Mouse (Mus musculus) adrenal gland (tissue): Measurements from ENCODE around the gene Cd24a.

Experiments used
- intact Hi-C: fragments of 180-260 bp; cut with DNase I; formaldehyde crosslinking; loops from one replicate; pipeline ENCODE4 v1.15.1; 2025
- long read RNA-seq, 2 experiments: library from polyadenylated mRNA; unstranded; transcript quantifications; one replicate each; pipeline ENCODE4 v2.0.0; 2020; ENCODE audit warnings: borderline replicate concordance in 1 of 2; ENCODE audit not compliant: insufficient replicate concordance in 1 of 2

Gene Cd24a
- long read RNA-seq, experiment 1, transcript Cd24a-201 (2 exons, 1,816 nt) = major isoform, 6 of 8 reads
- long read RNA-seq, experiment 1, partial matches to known transcripts = 2 of 8 reads
- long read RNA-seq, experiment 1, other reads (novel, unspliced or antisense) = 0 of 8 reads
- long read RNA-seq, experiment 2, partial matches to known transcripts = 0 of 4 reads
- long read RNA-seq, experiment 2, other reads (novel, unspliced or antisense) = 2 of 4 reads

GRCm38 (mm10) chr10:43577997-43578331 is at the start of gene Cd24a:
Gene Cd24a, plus strand, starts transcription at chr10:43578284.
- intact Hi-C loops = loop anchor here (5.0 kb wide), 1 partner anchor 494 kb away; no protein-coding TSS in a partner anchor

GRCm38 (mm10) chr10:43534382-43534781 is 43.7 kb upstream of the Cd24a start:
- intact Hi-C loops = no loop called here

GRCm38 (mm10) chr10:43537652-43538051 is 40.4 kb upstream of the Cd24a start:
- intact Hi-C loops = no loop called here

GRCm38 (mm10) chr10:43538831-43539230 is 39.3 kb upstream of the Cd24a start:
- intact Hi-C loops = no loop called here

- intact Hi-C loops = loop anchor here (2.0 kb wide), 1 partner anchor 61 kb away; the partner anchor contains the start of gene Bend3
Measured at GRCm38 (mm10) chr10:43539746-43540310, 38.3 kb upstream of the Cd24a start.

GRCm38 (mm10) chr10:43540442-43541152 is 37.5 kb upstream of the Cd24a start, which contains the start of gene 1700021F05Rik:
Gene 1700021F05Rik, minus strand, starts transcription at chr10:43540994.
- intact Hi-C loops = loop anchor here (2.0 kb wide), 1 partner anchor 62 kb away; the partner anchor contains the start of gene Bend3

GRCm38 (mm10) chr10:43541153-43541544 is 36.9 kb upstream of the Cd24a start:
- intact Hi-C loops = loop anchor here (2.0 kb wide), 1 partner anchor 62 kb away; the partner anchor contains the start of gene Bend3

GRCm38 (mm10) chr10:43549411-43549810 is 28.7 kb upstream of the Cd24a start:
- intact Hi-C loops = no loop called here

- intact Hi-C loops = no loop called here
Measured at GRCm38 (mm10) chr10:43550923-43551322, 27.2 kb upstream of the Cd24a start.

GRCm38 (mm10) chr10:43551388-43551787 is 26.7 kb upstream of the Cd24a start:
- intact Hi-C loops = no loop called here

- intact Hi-C loops = no loop called here
Measured at GRCm38 (mm10) chr10:43557630-43558165, 20.4 kb upstream of the Cd24a start.

GRCm38 (mm10) chr10:43559313-43559712 is 18.8 kb upstream of the Cd24a start:
- intact Hi-C loops = no loop called here

GRCm38 (mm10) chr10:43560765-43561164 is 17.3 kb upstream of the Cd24a start:
- intact Hi-C loops = no loop called here

- intact Hi-C loops = no loop called here
Measured at GRCm38 (mm10) chr10:43561311-43561710, 16.8 kb upstream of the Cd24a start.

- intact Hi-C loops = no loop called here
Measured at GRCm38 (mm10) chr10:43574352-43574751, 3.7 kb upstream of the Cd24a start.

GRCm38 (mm10) chr10:43574956-43575355 is 3.1 kb upstream of the Cd24a start:
- intact Hi-C loops = loop anchor here (1.0 to 5.0 kb wide), 2 partner anchors 344 to 497 kb away; no protein-coding TSS in a partner anchor

- intact Hi-C loops = loop anchor here (5.0 kb wide), 1 partner anchor 495 kb away; no protein-coding TSS in a partner anchor
Measured at GRCm38 (mm10) chr10:43577299-43577996, 636 bp upstream of the Cd24a start.

- intact Hi-C loops = loop anchor here (5.0 kb wide), 1 partner anchor 494 kb away; no protein-coding TSS in a partner anchor
Measured at GRCm38 (mm10) chr10:43578366-43578753, 276 bp downstream of the Cd24a start.

GRCm38 (mm10) chr10:43578754-43579380 is 783 bp downstream of the Cd24a start:
- intact Hi-C loops = loop anchor here (5.0 kb wide), 1 partner anchor 493 kb away; no protein-coding TSS in a partner anchor
